Mouse (Mus musculus): ENCODE measurements at regions not wholly inside any gene's neighbourhood (a gene's known extent, or its start where the extent isn't known, plus 50 kb on each side); places are given as distances from the start of the nearest gene placed in this dataset.

DNA sequence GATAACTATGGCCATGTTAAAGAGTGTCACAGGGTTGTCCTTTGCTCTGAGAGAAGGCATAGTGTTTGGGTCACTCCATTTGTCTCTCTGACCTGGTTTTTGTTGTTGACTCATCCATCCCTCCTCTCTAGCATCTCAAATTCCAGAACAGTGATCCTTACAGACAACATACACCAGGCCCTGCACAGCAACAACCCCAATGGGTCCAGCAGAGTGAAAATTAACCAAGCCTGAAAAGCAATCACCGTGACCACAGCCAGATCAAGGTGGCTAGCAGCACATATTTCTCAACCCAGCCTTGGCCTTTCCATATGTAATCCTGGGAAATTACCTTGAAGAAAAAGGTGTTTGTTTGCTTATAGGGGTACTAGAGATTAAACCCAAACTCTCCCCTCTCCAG lies 162.0 kb upstream of the Plekha5 start:
- WGBS, result 36% methylated on average over 1 of the region's 1 CpGs
- H3K4me2 ChIP-seq (replicated peaks; ENCODE audit: low read depth, low read length), result no peak overlapping the region
- no peak for ATAC-seq (ENCODE audit: low FRiP score, low TSS enrichment)
- no peaks in the 10 kb centered on the region for H3K9me3 ChIP-seq (ENCODE audit: control insufficient read depth, low read length)
- H3K9ac ChIP-seq (ENCODE audit: low read depth, low read length), result no peak overlapping the region
- no peak overlapping the region for H3K27ac ChIP-seq (ENCODE audit: low read depth, low read length)
- no peaks in the 10 kb centered on the region for H3K36me3 ChIP-seq (ENCODE audit: control insufficient read depth, insufficient read depth, low read length)
- H3K27me3 ChIP-seq (ENCODE audit: control insufficient read depth, insufficient read depth, low read length), result no peaks in the 10 kb centered on the region
- no peak overlapping the region for H3K4me3 ChIP-seq (ENCODE audit: low read length)
- 0 out of 2 replicates have a peak, but pooled peaks cover 2% of the 10 kb centered on the region for H3K4me1 ChIP-seq (ENCODE audit: control insufficient read depth, insufficient read depth, low read length)

DNA sequence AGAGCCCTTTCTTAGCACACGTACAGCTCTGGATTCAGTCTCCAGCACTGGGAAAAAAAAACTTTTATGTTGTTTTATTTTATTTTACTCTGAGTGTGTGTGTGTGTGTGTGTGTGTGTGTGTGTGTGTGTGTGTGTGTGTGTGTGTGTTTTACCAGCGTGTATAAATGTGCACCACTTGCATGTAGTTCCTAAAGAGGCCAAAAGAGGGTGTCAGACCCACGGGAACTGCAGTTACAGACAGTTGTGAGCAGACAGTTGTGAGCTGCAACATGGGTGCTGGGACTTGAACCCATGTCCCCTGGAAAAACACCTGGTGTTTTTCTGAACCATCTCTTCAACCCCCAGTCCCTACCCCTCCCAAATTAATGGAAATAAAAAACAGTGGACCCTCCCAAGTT lies 165.1 kb upstream of the Plekha5 start:
- no peaks in the 10 kb centered on the region for H3K27me3 ChIP-seq (ENCODE audit: control insufficient read depth, insufficient read depth, low read length)
- H3K4me2 ChIP-seq (replicated peaks; ENCODE audit: low read depth, low read length), result no peak overlapping the region
- WGBS, result 74% methylated on average over 3 of the region's 3 CpGs
- H3K4me3 ChIP-seq (ENCODE audit: low read length), result no peak overlapping the region
- no peaks in the 10 kb centered on the region for H3K9me3 ChIP-seq (ENCODE audit: control insufficient read depth, low read length)
- ATAC-seq (ENCODE audit: low FRiP score, low TSS enrichment), result no peak
- H3K36me3 ChIP-seq (ENCODE audit: control insufficient read depth, insufficient read depth, low read length), result no peaks in the 10 kb centered on the region
- no peak overlapping the region for H3K9ac ChIP-seq (ENCODE audit: low read depth, low read length)
- H3K27ac ChIP-seq (ENCODE audit: low read depth, low read length), result no peak overlapping the region
- 0 out of 2 replicates have a peak, but pooled peaks cover 2% of the 10 kb centered on the region for H3K4me1 ChIP-seq (ENCODE audit: control insufficient read depth, insufficient read depth, low read length)

DNA sequence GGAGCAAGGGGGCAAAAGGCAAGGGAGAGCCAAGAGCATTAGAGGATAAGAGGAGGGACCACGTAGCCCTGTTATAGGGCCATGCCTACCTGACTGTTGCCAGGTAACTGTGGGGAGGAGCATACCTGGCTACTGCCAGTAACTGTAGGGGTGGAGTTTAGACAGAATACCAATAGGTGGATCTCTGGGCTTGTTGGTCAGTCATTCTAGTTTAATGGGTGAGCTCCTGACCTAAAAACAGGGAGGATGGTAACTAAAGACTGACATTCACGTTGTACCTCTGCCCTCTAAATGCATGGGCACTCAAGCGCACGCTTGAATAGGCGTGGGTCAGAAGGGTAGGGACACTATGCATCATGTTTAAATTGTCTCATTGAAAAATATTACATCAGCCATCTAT lies 165.8 kb upstream of the Plekha5 start:
- ATAC-seq (ENCODE audit: low FRiP score, low TSS enrichment), result peak; percentile 85
- WGBS, result 49% methylated on average over 5 of the region's 5 CpGs
- H3K4me2 ChIP-seq (replicated peaks; ENCODE audit: low read depth, low read length), result no peak overlapping the region

DNA sequence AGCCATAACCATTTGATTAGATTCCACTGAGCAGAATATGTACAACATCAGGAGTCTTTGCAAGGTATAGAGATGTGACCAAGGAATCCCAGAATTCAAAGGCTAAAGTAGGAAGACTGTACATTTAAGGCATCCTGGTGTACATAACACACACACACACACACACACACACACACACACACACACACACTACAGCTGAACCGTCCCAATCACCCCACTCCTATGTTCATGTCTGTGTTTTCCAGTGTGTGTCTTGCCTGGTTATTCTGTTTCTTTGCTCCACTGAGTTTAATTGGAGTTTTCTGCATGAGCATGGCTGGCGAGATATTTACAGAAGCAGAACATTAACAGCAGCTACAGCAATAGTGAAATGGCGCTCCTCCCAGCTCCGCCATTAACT lies 172.3 kb upstream of the Plekha5 start:
- Histone ChIP-seq H3K27ac (ENCODE audit: low read depth, low read length) (no peak overlapping the region), H3K4me3 (ENCODE audit: low read length) (no peak overlapping the region), H3K9ac (ENCODE audit: low read depth, low read length) (no peak overlapping the region), H3K9me3 (ENCODE audit: control insufficient read depth, low read length) (no peaks in the 10 kb centered on the region), H3K4me2 (replicated peaks; ENCODE audit: low read depth, low read length) (no peak overlapping the region), H3K27me3 (ENCODE audit: control insufficient read depth, insufficient read depth, low read length) (no peaks in the 10 kb centered on the region), H3K36me3 (ENCODE audit: control insufficient read depth, insufficient read depth, low read length) (no peaks in the 10 kb centered on the region), H3K4me1 (ENCODE audit: control insufficient read depth, insufficient read depth, low read length) (no peaks in the 10 kb centered on the region)
- WGBS, result 70% methylated on average over 4 of the region's 4 CpGs
- ATAC-seq (ENCODE audit: low FRiP score, low TSS enrichment), result no peak

More for the DNA sequence above, 165.8 kb upstream of the Plekha5 start:
- H3K9me3 ChIP-seq (ENCODE audit: control insufficient read depth, low read length), result no peaks in the 10 kb centered on the region
- no peaks in the 10 kb centered on the region for H3K27me3 ChIP-seq (ENCODE audit: control insufficient read depth, insufficient read depth, low read length)
- 0 out of 2 replicates have a peak, but pooled peaks cover 2% of the 10 kb centered on the region for H3K4me1 ChIP-seq (ENCODE audit: control insufficient read depth, insufficient read depth, low read length)
- no peak overlapping the region for H3K4me3 ChIP-seq (ENCODE audit: low read length)
- no peak overlapping the region for H3K9ac ChIP-seq (ENCODE audit: low read depth, low read length)
- H3K36me3 ChIP-seq (ENCODE audit: control insufficient read depth, insufficient read depth, low read length), result no peaks in the 10 kb centered on the region
- no peak overlapping the region for H3K27ac ChIP-seq (ENCODE audit: low read depth, low read length)

DNA sequence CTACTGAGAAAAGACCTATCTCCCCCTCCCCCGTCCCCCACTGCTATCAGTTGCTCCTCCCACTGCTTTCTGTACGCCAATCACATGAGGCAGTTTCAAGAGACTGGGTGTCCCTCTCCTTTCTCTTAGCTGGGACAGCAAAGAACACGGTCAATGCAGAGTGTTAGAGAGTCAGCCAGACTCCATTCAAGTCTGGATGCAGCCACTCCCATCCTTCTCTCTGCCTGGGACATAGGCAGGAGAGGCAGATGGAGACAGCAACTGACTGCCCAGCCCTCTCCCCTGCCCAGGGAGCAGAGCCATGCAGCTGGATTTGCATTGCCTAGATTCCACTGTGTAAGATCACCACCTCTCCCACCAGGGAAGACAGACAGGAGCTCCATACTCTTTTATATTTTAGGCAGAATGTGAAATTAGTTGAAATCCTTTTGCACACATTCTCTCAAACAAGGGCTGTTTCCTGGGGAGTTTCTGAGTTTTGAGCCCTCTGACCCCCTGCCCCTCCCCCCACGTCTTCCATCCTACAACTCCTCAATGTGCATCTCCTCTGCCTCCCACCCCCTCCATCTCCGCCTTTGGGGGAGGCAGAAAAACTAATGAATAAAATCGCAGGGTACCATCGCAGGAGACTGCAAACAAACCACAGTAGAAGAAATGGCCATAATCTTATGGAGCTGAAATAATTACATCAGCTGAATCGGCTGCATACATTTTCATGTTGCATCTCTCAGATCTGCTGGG lies 180.3 kb upstream of the Plekha5 start:
- Histone ChIP-seq H3K27me3 (ENCODE audit: control insufficient read depth, insufficient read depth, low read length) (no peaks in the 10 kb centered on the region), H3K4me1 (ENCODE audit: control insufficient read depth, insufficient read depth, low read length) (no peaks in the 10 kb centered on the region), H3K27ac (ENCODE audit: low read depth, low read length) (no peak overlapping the region), H3K9ac (ENCODE audit: low read depth, low read length) (no peak overlapping the region), H3K4me2 (replicated peaks; ENCODE audit: low read depth, low read length) (no peak overlapping the region), H3K9me3 (ENCODE audit: control insufficient read depth, low read length) (no peaks in the 10 kb centered on the region), H3K36me3 (ENCODE audit: control insufficient read depth, insufficient read depth, low read length) (no peaks in the 10 kb centered on the region), H3K4me3 (ENCODE audit: low read length) (no peak overlapping the region)
- WGBS, result 45% methylated on average over 8 of the region's 8 CpGs
- ATAC-seq (ENCODE audit: low FRiP score, low TSS enrichment), result peak; percentile 62; the same call in 1 of the 2 replicates

DNA sequence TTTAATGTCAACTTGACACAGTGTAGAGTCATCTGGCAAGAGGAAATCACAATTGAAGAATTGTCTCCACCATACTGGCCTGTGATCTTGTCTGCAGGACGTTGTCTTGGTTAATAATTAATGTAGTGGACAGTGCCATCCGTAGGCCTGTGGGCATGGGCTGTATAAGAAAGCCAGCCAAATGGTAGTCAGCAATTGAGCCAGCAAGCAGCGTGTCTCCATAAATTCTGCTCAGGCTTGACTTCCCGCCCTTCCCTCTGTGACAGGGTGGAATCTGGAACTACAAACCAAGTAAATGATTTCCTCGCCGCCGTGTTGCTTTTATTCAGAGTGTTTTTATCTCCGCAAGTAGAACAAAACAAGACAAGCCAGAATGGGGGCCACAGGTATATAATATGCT lies 184.5 kb upstream of the Plekha5 start:
- no peak overlapping the region for H3K4me2 ChIP-seq (replicated peaks; ENCODE audit: low read depth, low read length)
- H3K27me3 ChIP-seq (ENCODE audit: control insufficient read depth, insufficient read depth, low read length), result no peaks in the 10 kb centered on the region
- peak; percentile 78 for ATAC-seq (ENCODE audit: low FRiP score, low TSS enrichment)
- no peaks in the 10 kb centered on the region for H3K36me3 ChIP-seq (ENCODE audit: control insufficient read depth, insufficient read depth, low read length)
- no peaks in the 10 kb centered on the region for H3K9me3 ChIP-seq (ENCODE audit: control insufficient read depth, low read length)
- no peak overlapping the region for H3K27ac ChIP-seq (ENCODE audit: low read depth, low read length)
- no peak overlapping the region for H3K4me3 ChIP-seq (ENCODE audit: low read length)
- H3K4me1 ChIP-seq (ENCODE audit: control insufficient read depth, insufficient read depth, low read length), result no peaks in the 10 kb centered on the region
- WGBS, result 49% methylated on average over 8 of the region's 8 CpGs
- H3K9ac ChIP-seq (ENCODE audit: low read depth, low read length), result no peak overlapping the region

DNA sequence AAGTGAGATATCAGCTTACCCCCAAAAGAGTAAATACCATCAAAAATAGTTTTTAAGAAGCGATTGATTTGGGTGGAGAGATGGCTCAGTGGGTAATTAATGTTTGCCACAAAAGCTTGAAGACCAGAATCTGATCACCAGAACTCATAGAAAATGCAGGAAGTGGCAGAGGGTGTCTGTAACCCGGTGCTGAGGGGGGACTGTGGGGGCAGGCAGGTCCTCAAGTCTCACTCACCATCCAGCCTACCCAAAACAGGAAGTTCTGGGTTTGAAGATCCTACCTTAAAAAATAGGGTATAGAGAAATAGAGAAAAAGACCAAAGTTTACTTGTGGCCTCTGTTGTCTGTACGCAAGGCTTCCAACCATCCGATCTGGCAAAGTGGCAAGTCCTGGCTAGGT lies 190.3 kb upstream of the Plcz1 start:
- Histone ChIP-seq H3K36me3 (ENCODE audit: control insufficient read depth, insufficient read depth, low read length) (no peaks in the 10 kb centered on the region), H3K4me1 (ENCODE audit: control insufficient read depth, insufficient read depth, low read length) (no peaks in the 10 kb centered on the region), H3K9ac (ENCODE audit: low read depth, low read length) (no peak overlapping the region), H3K4me2 (replicated peaks; ENCODE audit: low read depth, low read length) (no peak overlapping the region), H3K27me3 (ENCODE audit: control insufficient read depth, insufficient read depth, low read length) (no peaks in the 10 kb centered on the region), H3K9me3 (ENCODE audit: control insufficient read depth, low read length) (no peaks in the 10 kb centered on the region), H3K4me3 (ENCODE audit: low read length) (no peak overlapping the region), H3K27ac (ENCODE audit: low read depth, low read length) (no peak overlapping the region)
- 89% methylated on average over 4 of the region's 4 CpGs for WGBS
- no peak for ATAC-seq (ENCODE audit: low FRiP score, low TSS enrichment)

DNA sequence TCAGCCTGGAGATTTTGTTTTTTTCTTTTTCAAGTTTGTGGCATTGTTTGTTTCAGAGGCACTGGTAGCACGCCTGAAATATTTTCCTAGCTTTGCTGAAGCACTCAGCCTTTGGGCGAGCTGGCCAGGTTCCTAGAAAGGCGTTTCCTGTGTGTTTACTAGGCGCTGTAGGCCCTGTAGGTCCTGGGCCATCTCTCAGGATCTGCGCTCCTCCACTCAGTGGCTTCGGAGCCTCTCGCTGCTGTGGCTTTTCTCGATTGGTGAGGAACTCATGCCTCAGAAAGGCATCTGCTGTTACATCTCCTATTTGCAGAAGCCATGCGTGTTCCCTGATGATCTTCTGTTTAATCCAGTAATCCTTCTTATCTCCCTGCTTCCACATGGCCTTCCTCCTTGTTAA lies 188.0 kb upstream of the Plcz1 start:
- no peak overlapping the region for H3K4me3 ChIP-seq (ENCODE audit: low read length)
- no peaks in the 10 kb centered on the region for H3K27me3 ChIP-seq (ENCODE audit: control insufficient read depth, insufficient read depth, low read length)
- no peak overlapping the region for H3K27ac ChIP-seq (ENCODE audit: low read depth, low read length)
- no peaks in the 10 kb centered on the region for H3K36me3 ChIP-seq (ENCODE audit: control insufficient read depth, insufficient read depth, low read length)
- H3K4me2 ChIP-seq (replicated peaks; ENCODE audit: low read depth, low read length), result no peak overlapping the region
- no peak overlapping the region for H3K9ac ChIP-seq (ENCODE audit: low read depth, low read length)
- H3K9me3 ChIP-seq (ENCODE audit: control insufficient read depth, low read length), result no peaks in the 10 kb centered on the region
- no peaks in the 10 kb centered on the region for H3K4me1 ChIP-seq (ENCODE audit: control insufficient read depth, insufficient read depth, low read length)
- 71% methylated on average over 9 of the region's 9 CpGs for WGBS
- no peak for ATAC-seq (ENCODE audit: low FRiP score, low TSS enrichment)

DNA sequence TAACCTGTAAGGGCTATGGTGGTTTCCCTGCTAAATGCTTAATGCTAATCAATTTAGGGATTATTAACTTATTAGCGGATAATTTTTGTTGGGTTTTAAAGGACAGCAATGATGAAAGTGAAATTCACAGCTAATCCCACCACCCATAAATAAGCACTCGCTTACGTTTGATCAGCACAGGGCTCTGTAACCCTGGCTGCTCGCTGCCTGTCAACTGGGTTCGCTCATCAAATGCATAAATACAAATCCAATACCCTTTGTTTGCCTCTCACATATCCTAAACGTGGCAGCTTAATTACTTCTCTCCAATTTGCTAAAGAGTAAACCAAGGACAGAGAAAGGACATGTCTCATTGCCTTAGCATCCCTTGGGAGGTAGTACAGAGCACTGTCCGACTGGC lies 187.5 kb upstream of the Plcz1 start:
- H3K9me3 ChIP-seq (ENCODE audit: control insufficient read depth, low read length), result no peaks in the 10 kb centered on the region
- WGBS, result 75% methylated on average over 7 of the region's 7 CpGs
- no peaks in the 10 kb centered on the region for H3K4me1 ChIP-seq (ENCODE audit: control insufficient read depth, insufficient read depth, low read length)
- no peaks in the 10 kb centered on the region for H3K36me3 ChIP-seq (ENCODE audit: control insufficient read depth, insufficient read depth, low read length)
- H3K4me2 ChIP-seq (replicated peaks; ENCODE audit: low read depth, low read length), result no peak overlapping the region
- H3K27ac ChIP-seq (ENCODE audit: low read depth, low read length), result no peak overlapping the region
- no peak overlapping the region for H3K4me3 ChIP-seq (ENCODE audit: low read length)
- no peak for ATAC-seq (ENCODE audit: low FRiP score, low TSS enrichment)
- no peaks in the 10 kb centered on the region for H3K27me3 ChIP-seq (ENCODE audit: control insufficient read depth, insufficient read depth, low read length)
- no peak overlapping the region for H3K9ac ChIP-seq (ENCODE audit: low read depth, low read length)
